Mouse (Mus musculus): ENCODE results near the gene Slc35a2.

DNA sequence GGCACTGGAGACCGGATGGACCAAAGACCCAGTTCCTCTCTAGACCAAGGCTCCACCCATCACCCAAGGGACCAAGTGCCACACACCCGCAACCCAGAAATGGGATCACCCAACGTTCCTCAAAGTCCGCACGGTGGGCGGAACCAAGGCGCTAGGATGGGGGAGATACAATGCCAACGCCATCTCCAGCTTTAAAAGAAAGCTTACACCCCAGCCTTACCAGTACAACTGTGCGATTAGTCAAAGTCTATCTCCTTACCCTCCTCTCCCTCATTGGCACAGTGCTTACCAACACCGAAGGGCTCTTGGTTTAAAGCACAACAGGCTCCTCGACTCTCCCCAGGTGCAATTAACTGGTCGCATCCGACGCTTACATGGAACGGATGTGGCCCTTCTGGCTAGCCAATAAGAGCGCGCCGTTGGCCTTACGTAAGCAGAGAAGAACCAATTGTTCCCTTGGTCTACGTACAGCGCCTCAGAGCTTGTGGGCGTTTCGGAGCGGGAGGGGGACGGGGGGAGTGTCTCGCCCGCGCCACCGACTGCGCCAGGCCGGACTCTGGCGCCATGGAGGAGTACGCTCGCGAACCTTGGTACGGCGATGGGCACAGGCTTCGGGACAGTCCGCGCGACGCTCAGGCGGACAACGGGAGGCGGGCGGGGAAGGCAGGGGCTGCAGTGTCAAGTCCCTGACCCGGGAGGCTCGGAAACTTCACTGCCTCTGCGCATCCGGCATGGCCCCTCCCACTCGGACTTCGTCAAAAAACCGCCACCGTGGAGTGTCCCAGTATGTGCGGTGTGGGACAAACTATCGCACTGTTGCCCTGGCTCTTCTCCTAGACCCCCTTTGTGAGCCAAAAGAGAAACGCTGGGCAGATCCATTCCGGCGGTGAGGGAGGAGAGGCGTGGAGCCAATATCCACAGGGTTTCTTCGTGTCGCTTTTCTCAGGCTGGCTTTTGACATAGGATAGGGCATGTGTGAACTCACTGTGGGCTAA, 15.3 kb downstream of the Slc35a2 start, which contains the start of the genes Pqbp1 and Timm17b:
- peak; percentile 57; the same call in 1 of the 2 replicates for TF ChIP-seq KAT2A (IDR thresholded peaks at IDR 0.05; ENCODE audit: insufficient replicate concordance, low read length)
- TF ChIP-seq POLR2AphosphoS2 (IDR thresholded peaks at IDR 0.05; ENCODE audit: low read depth, low read length), result no peak
- TF ChIP-seq EP300 (IDR thresholded peaks at IDR 0.05; ENCODE audit: low read length), result no peak
- TF ChIP-seq HCFC1 (IDR thresholded peaks at IDR 0.05; ENCODE audit: low read depth, low read length), result peak; percentile 63
- TF ChIP-seq BHLHE40 (IDR thresholded peaks at IDR 0.05; ENCODE audit: low read depth, low read length), result no peak
- TF ChIP-seq CTCF (conservative IDR thresholded peaks at IDR 0.05 in 1 of 2, IDR thresholded peaks at IDR 0.05 in 1 of 2; ENCODE audit: low read depth in 2 of 2, low read length in 2 of 2), result no peak
- peak; percentile 72 for TF ChIP-seq NELFE (IDR thresholded peaks at IDR 0.05; ENCODE audit: low read depth, low read length)
- no peak for TF ChIP-seq ZNF384 (IDR thresholded peaks at IDR 0.05; ENCODE audit: low read depth, low read length)
- TF ChIP-seq POLR2A (IDR thresholded peaks at IDR 0.05; ENCODE audit: low read depth, low read length), result no peak; the same call in 1 of the 2 replicates
- TF ChIP-seq MAX (IDR thresholded peaks at IDR 0.05; ENCODE audit: low read length), result no peak
